Mouse (Mus musculus) forebrain, embryonic 16.5 days (tissue): ENCODE measurements at regions not wholly inside any gene's neighbourhood (a gene's known extent, or its start where the extent isn't known, plus 50 kb on each side); places are given as distances from the start of the nearest gene placed in this dataset.
A peak's percentile ranks its signal among the peaks of the same experiment; 100 is the strongest.

Experiments used
- ATAC-seq: fragments of 200-750 bp; cut with Nextera tagmentation; 2 replicates; pipeline ENCODE4 v1.8.0; 2017; ENCODE audit warnings: mild to moderate bottlenecking, moderate library complexity
- H3K27ac ChIP-seq: fragments of 300-500 bp; sonication (generic); 2 replicates; pipeline ENCODE4 v1.5.1; 2014; ENCODE audit warnings: low read length, control low read depth
- H3K27me3 ChIP-seq: fragments of 300-500 bp; sonication (generic); replicated peaks from 2 replicates; pipeline ENCODE4 v1.6.1; 2014; ENCODE audit warnings: low read length; ENCODE audit not compliant: control insufficient read depth, insufficient read depth
- H3K36me3 ChIP-seq: fragments of 300-500 bp; sonication (generic); 2 replicates; pipeline ENCODE4 v1.6.1; 2014; ENCODE audit not compliant: control insufficient read depth, insufficient read depth
- H3K4me1 ChIP-seq: fragments of 300-500 bp; sonication (generic); replicated peaks from 2 replicates; pipeline ENCODE4 v1.6.1; 2014; ENCODE audit warnings: low read length; ENCODE audit not compliant: control insufficient read depth, insufficient read depth
- H3K4me2 ChIP-seq: fragments of 300-500 bp; sonication (generic); 2 replicates; pipeline ENCODE4 v1.6.1; 2014; ENCODE audit warnings: mild to moderate bottlenecking, low read length, control low read depth
- H3K4me3 ChIP-seq: fragments of 300-500 bp; sonication (generic); replicated peaks from 2 replicates; pipeline ENCODE4 v1.5.1; 2014; ENCODE audit warnings: mild to moderate bottlenecking, low read length, control low read depth
- H3K9ac ChIP-seq: fragments of 300-500 bp; sonication (generic); replicated peaks from 2 replicates; pipeline ENCODE4 v1.6.1; 2014; ENCODE audit warnings: low read depth, low read length, control low read depth
- H3K9me3 ChIP-seq: fragments of 300-500 bp; sonication (generic); 2 replicates; pipeline ENCODE4 v1.6.1; 2016; ENCODE audit warnings: low read length; ENCODE audit not compliant: control insufficient read depth
- WGBS: fragments of 180-500 bp; shearing (Covaris S2); extraction: QIAGEN DNeasy Blood & Tissue Kit; methylation state at CpG from one replicate; pipeline ENCODE4 v1.1.7; 2014; 5-methylcytosine and 5-hydroxymethylcytosine counted together

- no peaks in the 10 kb centered on the region for H3K9me3 ChIP-seq
- H3K9ac ChIP-seq = no peak overlapping the region
- H3K36me3 ChIP-seq = no peaks in the 10 kb centered on the region
- H3K27ac ChIP-seq = no peak overlapping the region
- H3K4me1 ChIP-seq = no peaks in the 10 kb centered on the region
- no peak overlapping the region for H3K4me3 ChIP-seq
- H3K4me2 ChIP-seq = no peak overlapping the region
- no peak for ATAC-seq
- 74% methylated on average over 1 of the region's 1 CpGs for WGBS
- no peaks in the 10 kb centered on the region for H3K27me3 ChIP-seq
Observed at GRCm38 (mm10) chr14:9105708-9106107, 439.7 kb upstream of the 4930452B06Rik start.

GRCm38 (mm10) chr14:9089625-9090326, 423.7 kb upstream of the 4930452B06Rik start:
- no peak overlapping the region for H3K9ac ChIP-seq
- H3K36me3 ChIP-seq = no peaks in the 10 kb centered on the region
- 67% methylated on average over 5 of the region's 5 CpGs for WGBS
- no peak overlapping the region for H3K4me2 ChIP-seq
- no peaks in the 10 kb centered on the region for H3K9me3 ChIP-seq
- ATAC-seq = peak; percentile 67; the same call in 1 of the 2 replicates
- H3K27ac ChIP-seq = no peak overlapping the region
- H3K4me3 ChIP-seq = no peak overlapping the region
- no peaks in the 10 kb centered on the region for H3K27me3 ChIP-seq
- no peaks in the 10 kb centered on the region for H3K4me1 ChIP-seq

- H3K9ac ChIP-seq = no peak overlapping the region
- no peak overlapping the region for H3K4me3 ChIP-seq
- no peaks in the 10 kb centered on the region for H3K36me3 ChIP-seq
- H3K27me3 ChIP-seq = no peaks in the 10 kb centered on the region
- no peaks in the 10 kb centered on the region for H3K9me3 ChIP-seq
- no peak overlapping the region for H3K4me2 ChIP-seq
- H3K4me1 ChIP-seq = no peaks in the 10 kb centered on the region
- no peak overlapping the region for H3K27ac ChIP-seq
- no peak for ATAC-seq
Observed at GRCm38 (mm10) chr14:9087103-9087502, 421.1 kb upstream of the 4930452B06Rik start.

- no peak overlapping the region for H3K4me3 ChIP-seq
- no peak overlapping the region for H3K9ac ChIP-seq
- H3K4me2 ChIP-seq = no peak overlapping the region
- no peaks in the 10 kb centered on the region for H3K36me3 ChIP-seq
- 84% methylated on average over 2 of the region's 2 CpGs for WGBS
- no peaks in the 10 kb centered on the region for H3K4me1 ChIP-seq
- H3K27ac ChIP-seq = no peak overlapping the region
- H3K9me3 ChIP-seq = no peaks in the 10 kb centered on the region
- H3K27me3 ChIP-seq = no peaks in the 10 kb centered on the region
- ATAC-seq = no peak
Observed at GRCm38 (mm10) chr14:9079632-9080031, 413.6 kb upstream of the 4930452B06Rik start.

- Histone ChIP-seq H3K9me3 (no peaks in the 10 kb centered on the region), H3K27me3 (no peaks in the 10 kb centered on the region), H3K4me1 (no peaks in the 10 kb centered on the region), H3K27ac (no peak overlapping the region), H3K9ac (no peak overlapping the region), H3K36me3 (no peaks in the 10 kb centered on the region), H3K4me2 (no peak overlapping the region), H3K4me3 (no peak overlapping the region)
- 63% methylated on average over 1 of the region's 1 CpGs for WGBS
- ATAC-seq = no peak
Observed at GRCm38 (mm10) chr14:9079014-9079413, 413.0 kb upstream of the 4930452B06Rik start.

- H3K36me3 ChIP-seq = no peaks in the 10 kb centered on the region
- no peaks in the 10 kb centered on the region for H3K9me3 ChIP-seq
- ATAC-seq = no peak
- H3K4me3 ChIP-seq = no peak overlapping the region
- WGBS = 82% methylated on average over 3 of the region's 3 CpGs
- no peaks in the 10 kb centered on the region for H3K4me1 ChIP-seq
- no peak overlapping the region for H3K27ac ChIP-seq
- no peak overlapping the region for H3K9ac ChIP-seq
- H3K4me2 ChIP-seq = no peak overlapping the region
- no peaks in the 10 kb centered on the region for H3K27me3 ChIP-seq
Observed at GRCm38 (mm10) chr14:9071176-9071575, 405.1 kb upstream of the 4930452B06Rik start.

GRCm38 (mm10) chr14:9060058-9060457, 394.0 kb upstream of the 4930452B06Rik start:
- Histone ChIP-seq H3K27me3 (no peaks in the 10 kb centered on the region), H3K9me3 (no peaks in the 10 kb centered on the region), H3K9ac (no peak overlapping the region), H3K36me3 (no peaks in the 10 kb centered on the region), H3K4me3 (no peak overlapping the region), H3K4me2 (no peak overlapping the region), H3K4me1 (no peaks in the 10 kb centered on the region), H3K27ac (no peak overlapping the region)
- WGBS = 78% methylated on average over 9 of the region's 9 CpGs
- ATAC-seq = no peak

- no peak overlapping the region for H3K27ac ChIP-seq
- 28% methylated on average over 6 of the region's 6 CpGs for WGBS
- peak; percentile 65 for ATAC-seq
- H3K4me2 ChIP-seq = no peak overlapping the region
- no peaks in the 10 kb centered on the region for H3K27me3 ChIP-seq
- H3K9ac ChIP-seq = no peak overlapping the region
- no peaks in the 10 kb centered on the region for H3K9me3 ChIP-seq
- no peaks in the 10 kb centered on the region for H3K36me3 ChIP-seq
- H3K4me3 ChIP-seq = no peak overlapping the region
- 0 out of 2 replicates have a peak, but pooled peaks cover 2% of the 10 kb centered on the region for H3K4me1 ChIP-seq
Observed at GRCm38 (mm10) chr14:9028811-9029210, 362.8 kb upstream of the 4930452B06Rik start.

- H3K27ac ChIP-seq = no peak overlapping the region
- no peak for ATAC-seq
- no peaks in the 10 kb centered on the region; the same call in 1 of the 2 replicates for H3K9me3 ChIP-seq
- no peaks in the 10 kb centered on the region for H3K4me1 ChIP-seq
- 90% methylated on average over 6 of the region's 6 CpGs for WGBS
- no peaks in the 10 kb centered on the region for H3K27me3 ChIP-seq
- H3K36me3 ChIP-seq = no peaks in the 10 kb centered on the region
- H3K4me2 ChIP-seq = no peak overlapping the region
- H3K9ac ChIP-seq = no peak overlapping the region
- H3K4me3 ChIP-seq = no peak overlapping the region
Observed at GRCm38 (mm10) chr14:9015826-9016225, 349.8 kb upstream of the 4930452B06Rik start.

- Histone ChIP-seq H3K4me2 (no peak overlapping the region), H3K4me3 (no peak overlapping the region), H3K4me1 (no peaks in the 10 kb centered on the region), H3K9me3 (no peaks in the 10 kb centered on the region), H3K36me3 (no peaks in the 10 kb centered on the region), H3K27me3 (no peaks in the 10 kb centered on the region), H3K9ac (no peak overlapping the region), H3K27ac (no peak overlapping the region)
- ATAC-seq = no peak
- 75% methylated on average over 2 of the region's 2 CpGs for whole genome bisulfite sequencing
Observed at GRCm38 (mm10) chr14:9003034-9003433, 337.0 kb upstream of the 4930452B06Rik start.
